Mouse (Mus musculus) testis, postnatal 14 days (tissue): ENCODE measurements at regions not wholly inside any gene's neighbourhood (a gene's known extent, or its start where the extent isn't known, plus 50 kb on each side); places are given as distances from the start of the nearest gene placed in this dataset.

Experiments used
- DNase-seq: peaks from one replicate; pipeline ENCODE4 v3.0.0; 2021; ENCODE audit warnings: low spot score

DNA sequence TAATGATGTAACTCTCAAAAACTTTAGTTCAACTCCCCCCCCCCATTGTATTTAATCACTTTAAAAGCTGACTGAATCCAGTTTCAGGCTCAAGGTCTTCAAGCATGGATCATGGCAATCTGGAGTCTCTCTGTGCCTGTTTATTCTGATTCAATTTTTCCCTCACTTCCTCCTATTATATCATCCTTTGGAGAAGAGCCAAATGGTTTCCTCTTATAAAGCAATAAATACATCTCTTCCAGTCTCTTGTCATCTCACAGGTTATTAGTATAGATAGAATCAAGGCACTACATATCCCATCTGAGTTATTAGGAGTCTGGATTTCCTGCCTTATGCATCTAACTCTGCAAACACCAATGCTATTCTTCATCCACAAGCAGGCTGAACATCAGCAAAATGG is 530.2 kb upstream of the Pdcd1 start:
- no peak for DNase-seq

DNA sequence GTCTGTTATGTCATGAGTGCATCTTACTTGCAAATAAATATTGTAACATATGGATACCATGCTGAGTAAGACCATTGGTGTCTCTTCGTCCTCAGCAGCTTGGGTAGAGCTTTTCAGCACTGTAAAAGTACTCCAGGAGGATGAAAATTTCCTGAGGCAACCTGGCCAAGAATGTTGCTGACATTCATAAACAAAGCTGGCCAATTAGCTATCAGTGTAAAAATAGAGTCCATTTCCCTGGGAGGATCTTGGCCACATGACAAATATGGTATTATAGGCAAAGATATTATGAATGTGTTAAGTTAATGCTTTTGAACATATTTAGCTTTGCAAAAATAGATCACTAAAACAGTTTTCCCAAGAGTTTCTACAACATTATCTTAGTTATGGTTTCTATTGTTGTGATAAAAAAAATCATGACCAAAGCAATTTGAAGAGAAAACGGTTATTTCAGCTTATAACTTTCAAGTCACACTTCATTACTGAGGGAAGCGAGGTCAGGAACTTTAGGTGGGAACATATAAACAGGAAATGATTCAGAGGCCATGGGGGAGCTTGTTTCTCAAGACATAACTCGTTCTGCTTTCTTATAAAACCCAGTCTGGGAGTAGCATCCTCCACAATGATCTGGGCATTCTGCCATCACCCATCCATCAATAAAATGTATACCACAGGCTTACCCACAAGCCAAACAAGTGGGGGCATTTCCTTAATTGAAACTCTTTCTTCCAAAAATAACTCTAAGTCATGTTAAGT is 529.5 kb upstream of the Pdcd1 start:
- no peak for DNase-seq

DNA sequence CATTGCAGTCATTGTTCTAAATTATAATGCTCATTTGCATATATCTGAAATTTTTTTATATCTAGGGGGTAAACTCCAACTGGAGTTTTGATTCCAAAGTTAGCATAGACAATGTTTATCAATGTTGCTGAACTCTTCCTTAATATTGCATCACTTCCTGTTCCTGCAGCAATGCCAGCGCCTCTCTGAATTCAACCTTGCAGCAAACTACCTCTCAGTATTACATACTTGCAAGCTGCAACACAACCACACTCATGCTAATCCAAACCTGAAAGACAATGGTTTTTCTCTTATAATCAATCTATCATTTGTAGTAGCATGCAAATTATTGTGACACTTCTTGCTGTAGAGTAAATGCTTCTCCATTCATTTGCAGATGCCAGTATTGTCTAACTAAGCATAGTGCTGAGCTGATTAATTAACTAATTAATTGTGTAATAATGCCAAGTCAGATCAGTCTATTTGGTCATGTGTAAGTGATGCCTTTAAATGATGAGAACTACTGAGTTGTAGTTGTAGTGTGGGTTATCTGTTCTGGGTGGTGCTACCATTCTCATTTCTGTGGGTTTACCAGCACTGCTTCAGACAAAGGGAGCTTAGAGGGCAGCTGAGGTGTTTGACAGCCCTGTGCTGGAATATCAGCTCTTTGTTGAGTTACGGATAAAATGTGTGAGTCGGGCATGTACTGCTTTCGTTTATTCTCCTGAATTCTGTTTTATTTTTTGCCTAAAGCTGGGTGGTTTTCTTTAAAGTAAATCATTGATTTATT is 480.6 kb upstream of the Pdcd1 start:
- no peak for DNase-seq

DNA sequence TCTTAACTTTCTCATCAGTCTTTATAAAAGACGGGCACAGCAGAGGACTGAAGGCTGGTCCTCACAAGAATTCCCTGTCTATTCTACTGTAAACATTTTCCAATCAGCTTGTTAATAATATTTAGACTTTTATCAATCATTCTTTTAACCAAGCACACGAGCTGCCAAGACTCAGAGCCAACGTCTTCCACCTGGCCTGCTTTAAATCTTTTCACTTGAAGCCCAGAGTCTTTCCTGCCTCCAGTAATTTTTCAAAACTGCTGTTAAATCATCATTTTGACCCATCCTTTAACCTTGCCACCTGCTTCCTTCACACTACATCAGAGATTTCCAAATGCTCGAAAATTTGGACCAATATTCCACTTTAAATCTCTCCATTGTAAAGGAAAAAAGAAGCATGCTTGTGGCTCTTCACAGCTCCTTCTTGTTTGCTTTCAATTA is 451.7 kb upstream of the Pdcd1 start:
- DNase-seq = no peak

DNA sequence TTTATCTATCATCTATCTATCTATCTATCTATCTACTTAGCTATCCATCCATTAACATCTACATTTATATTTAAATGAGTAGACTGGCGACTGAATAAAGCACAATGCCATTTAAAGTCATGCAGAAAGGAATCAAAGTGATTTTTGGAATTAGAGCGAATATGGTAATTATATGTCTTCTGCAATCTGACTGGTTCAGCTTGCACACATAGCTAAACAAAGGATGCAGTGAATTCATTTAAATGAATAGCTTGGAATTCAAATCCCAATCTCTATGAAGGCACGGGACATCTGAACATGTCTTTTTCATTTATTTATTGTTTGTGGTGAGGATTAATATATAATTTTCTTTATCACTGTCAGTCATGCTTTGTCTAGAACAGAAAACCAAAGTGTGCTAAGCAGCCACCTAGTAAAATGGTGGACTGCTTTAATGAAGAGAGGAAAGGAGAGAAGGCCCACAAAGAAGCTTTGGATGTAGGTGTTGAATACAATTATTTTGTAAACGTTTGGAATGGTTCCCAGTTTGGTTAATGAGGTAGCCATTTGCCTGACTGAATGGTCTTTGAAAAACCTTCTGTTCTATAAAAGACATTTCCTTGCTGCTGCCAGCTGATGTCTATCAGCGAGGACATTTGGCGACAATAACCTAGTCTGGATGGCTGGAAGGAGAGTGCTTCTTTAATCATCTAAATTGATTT is 451.2 kb upstream of the Pdcd1 start:
- DNase-seq = no peak

DNA sequence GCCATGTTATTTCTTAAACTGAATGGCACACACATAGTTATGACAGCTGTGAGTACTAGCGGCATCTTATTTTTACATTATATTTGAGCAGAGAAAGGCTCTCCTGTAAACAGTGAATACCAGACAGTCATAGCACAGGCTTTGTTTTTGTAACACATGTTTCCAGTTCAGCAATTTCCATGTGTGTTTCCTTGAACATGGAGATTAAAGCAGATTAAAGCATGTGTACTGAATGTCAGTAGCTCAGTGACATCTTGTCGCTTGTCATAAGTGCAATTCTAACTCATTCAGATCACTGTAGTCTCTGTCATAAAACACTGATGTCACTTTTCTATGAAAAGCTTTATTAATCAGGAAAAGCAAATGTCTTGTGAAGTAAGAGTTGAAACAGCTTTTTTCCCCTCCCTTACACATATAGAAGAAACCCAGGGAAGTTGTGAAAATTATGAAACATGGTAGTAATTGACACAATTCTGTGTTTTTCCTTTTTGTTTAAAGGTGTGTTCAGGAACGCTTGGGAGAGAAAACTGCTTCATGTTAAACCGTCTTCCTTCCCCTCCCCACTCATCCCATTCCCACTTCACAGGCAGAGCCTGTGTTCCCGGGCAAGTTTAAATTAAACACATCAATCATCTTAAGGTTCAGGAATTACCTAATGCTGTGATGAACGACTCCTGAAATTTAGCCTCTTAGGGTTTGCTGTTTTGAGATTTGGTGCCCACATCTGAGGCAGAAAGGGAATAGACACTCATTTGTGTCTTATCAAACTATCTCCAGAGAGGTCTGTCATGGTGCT is 449.9 kb upstream of the Pdcd1 start:
- DNase-seq = no peak

DNA sequence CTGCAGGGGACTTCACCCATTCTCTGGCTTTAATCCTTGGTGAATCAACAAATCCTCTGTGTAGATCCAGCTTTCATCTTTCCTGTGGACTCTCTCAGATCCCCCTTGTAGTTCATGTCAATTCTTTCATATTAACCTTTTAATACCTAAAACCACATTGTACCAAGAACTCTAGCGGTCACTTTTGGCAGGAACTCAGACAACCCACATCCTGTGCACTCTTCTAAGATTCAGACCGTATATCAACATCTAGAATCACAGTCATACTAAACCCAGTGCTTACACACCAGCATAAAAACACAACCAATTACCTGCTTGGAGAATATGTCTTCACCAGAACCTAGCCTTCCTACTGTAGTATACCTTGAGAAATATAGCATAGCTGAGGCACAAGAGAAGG is 444.6 kb upstream of the Pdcd1 start:
- no peak for DNase-seq

DNA sequence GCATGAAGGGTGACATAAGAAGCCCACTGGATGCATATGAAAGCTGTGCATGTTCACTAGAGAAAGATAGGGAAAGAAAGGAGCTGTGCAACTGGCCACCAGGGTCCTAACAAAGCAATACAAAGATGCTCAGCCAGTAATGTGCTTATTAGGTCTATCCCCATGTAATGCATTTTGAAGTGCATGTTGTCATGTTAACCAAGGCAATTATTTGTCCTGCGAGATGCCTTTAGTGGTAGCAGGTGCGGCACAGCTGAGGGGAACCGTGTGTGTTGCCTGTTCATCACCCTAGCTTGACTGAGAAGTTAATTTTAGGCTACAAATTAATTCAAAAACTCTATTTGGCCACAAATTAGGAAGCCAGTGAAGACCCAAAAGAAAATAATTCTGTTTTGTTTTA is 444.0 kb upstream of the Pdcd1 start:
- no peak for DNase-seq

DNA sequence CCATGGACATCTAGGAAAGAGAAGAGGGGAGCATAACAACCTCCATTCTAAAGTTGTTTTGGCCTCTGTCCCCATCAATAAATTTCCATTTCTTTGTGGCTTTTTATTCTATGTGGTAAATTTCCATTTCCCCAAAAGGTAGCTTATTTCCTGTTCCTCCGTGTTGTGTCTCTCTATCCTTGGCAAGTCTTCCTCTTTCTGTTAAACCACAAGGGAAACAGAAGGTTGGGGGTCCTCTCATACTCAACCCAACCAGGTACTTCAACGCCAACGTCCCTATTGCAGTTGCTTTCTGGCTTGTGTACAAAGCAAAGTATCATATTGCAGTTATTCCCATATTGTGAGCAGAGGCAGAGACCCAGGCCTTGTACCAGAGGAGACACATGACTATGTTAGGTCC is 434.7 kb upstream of the Pdcd1 start:
- no peak for DNase-seq

DNA sequence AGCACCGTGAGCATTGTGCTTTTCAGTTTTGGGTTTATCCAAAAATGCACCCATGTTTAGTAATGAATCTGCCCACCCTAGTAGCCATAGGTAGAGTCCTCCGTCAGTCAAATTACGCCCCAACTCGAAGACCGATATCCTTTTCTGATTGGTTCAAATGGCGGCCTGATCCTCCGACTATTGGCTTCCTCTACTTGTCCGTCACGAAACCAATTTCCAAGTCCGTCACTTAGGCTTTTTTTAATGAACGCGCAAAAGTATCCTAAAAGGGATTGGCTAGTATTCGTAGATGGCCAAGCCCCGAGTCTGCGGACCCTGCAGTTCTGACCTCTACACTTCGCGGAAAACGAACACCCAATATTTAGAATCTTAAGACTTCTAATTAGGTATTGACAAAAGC is 417.5 kb upstream of the Pdcd1 start:
- peak; percentile 61 for DNase-seq

DNA sequence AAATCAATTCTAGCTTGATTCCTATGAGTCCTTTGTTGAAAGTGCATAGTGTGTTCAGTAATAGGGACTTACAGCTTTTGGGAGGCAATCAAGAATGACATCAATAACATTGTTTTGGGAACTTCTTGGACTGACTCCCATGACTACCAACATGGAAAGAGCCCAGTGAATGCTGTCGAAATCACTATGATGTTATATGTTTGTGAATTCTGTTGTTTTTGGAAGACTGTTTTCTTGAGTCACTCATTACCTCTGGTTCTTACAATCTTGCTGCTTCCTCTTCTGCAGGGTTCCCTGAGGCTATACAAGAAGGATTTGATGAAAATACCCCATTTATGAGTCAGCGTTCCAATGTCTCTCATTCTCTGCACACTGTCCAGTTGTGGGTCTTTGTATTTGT is 371.4 kb upstream of the Pdcd1 start:
- no peak for DNase-seq

DNA sequence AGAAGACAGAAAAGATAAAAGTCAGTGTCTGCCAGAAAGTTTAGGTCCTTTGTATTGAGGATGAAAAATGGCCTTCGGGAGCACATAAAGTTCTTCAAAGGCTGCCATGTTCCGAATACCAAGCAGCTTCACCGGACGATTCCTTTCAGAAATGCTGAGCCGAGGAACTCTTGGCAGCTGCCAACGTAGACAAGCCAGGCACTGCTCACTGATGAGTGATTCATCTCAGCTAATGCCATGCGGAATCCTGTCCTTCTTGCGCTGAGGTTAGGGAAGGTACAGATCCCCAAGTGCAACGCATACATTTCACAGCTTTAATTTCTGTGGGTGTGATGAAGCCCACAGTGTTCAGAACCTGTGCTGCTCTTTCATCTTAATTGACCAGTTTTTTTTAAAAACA is 360.7 kb upstream of the Pdcd1 start:
- DNase-seq = no peak

DNA sequence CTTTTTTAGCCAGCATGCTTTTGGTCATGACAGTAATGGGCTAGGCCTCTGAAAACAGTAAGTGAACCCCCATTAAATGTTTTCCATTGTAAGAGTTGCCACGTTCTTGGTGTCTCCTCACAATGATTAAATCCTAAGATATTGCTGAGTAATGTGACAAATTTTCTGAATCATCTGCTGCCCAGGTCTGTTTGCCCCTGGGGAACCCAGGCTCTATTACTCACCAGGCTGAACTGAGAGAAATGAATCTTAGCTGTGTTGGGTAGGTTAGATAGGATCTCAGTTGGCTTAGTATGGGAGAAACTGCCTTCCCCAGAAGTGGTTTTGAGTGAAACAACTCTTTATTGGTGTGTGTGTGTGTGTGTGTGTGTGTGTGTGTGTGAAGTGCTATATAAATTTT is 314.3 kb upstream of the Pdcd1 start:
- no peak for DNase-seq

DNA sequence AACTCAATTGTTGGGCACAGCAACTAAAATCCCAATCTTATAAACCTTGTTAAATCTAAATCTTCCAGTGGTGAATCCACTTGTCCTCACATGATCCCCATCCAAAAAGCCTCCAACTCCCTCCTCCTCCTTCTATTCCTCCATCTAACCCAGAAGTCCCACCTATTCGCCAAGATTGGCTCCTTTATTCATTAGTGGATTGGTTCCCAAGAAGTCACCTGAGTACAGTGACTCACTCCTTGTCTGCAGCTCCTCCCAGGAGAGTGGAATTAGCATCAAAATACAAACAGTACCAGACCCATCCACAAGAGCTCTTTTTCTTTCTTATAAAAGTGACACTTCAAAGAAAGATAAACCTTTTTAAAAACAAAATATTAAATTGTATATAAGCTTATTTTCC is 304.6 kb upstream of the Pdcd1 start:
- no peak for DNase-seq

DNA sequence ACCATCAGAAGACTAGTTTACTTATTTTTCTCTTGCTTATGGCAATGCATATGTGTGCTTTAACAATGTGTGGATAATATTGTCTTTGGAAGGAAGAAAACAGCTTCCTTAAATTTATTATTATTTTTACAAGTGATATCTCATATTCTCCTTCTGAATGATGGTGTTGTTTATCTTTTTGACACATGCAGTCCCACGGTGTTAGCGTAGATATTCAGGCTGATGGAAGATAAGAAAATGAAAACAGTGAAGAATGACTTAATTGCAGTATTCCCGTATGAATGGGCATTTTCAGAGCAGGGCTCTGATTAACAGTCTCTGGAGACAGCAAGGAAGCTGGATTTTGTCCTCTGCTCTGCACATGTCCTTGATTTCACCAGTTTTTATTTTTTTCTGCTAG is 303.5 kb upstream of the Pdcd1 start:
- DNase-seq = no peak

DNA sequence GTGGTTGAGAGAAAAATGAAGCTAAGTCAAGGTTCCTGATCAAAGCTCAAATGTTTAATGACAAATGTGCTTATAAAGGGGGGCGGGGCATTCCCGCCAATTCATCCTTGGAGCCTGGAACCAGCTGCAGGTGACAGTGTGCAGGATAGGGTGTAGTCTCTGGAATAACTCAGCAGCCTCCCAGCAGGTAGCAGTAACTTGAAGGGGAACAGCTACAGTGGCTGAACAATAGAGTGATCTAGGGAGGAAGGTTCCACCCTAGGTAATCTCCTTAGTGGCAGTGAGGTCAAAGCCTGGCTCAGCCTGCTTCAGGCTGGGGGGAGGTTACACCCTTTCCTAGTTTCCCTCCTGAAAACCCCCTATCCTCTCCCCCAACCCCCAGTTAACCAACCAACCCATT is 290.2 kb upstream of the Pdcd1 start:
- no peak for DNase-seq

DNA sequence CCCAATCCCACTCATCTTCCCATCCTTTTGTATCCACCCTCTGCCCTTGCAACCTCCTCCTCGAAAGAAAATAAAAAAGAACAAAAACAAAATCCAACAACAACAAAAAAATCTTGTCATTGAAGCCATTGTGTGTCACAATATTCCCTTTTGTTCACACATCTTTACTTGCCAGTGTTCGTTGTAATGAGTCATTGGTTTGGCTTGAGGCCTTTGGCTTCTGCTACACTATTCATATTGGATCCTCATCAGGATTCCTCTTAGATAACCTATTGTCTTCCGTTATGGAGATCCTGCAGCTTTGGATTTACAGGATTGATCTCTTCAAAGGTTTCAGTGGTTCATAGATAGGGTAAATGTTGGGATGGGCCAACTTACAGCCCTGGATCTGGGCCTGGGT is 288.9 kb upstream of the Pdcd1 start:
- DNase-seq = no peak

DNA sequence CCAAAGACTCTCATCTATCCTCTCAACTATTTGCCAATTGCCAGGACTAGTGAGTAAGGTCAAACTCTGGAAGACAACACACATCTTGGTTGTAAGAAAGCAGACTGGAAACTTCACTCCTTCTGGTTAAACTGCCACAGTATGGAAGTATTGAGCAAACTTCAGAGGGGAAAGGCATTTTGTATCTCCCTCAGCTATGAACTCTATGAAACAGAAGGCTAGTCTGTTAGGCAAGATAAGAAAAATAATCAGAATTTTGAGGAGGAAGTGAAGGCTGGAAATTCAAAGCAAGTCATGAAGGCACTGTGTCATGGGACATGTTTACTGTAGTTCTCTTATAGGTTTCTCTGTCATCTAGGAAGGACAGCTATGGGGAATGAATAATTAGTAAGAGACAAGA is 265.7 kb upstream of the Pdcd1 start:
- no peak for DNase-seq

DNA sequence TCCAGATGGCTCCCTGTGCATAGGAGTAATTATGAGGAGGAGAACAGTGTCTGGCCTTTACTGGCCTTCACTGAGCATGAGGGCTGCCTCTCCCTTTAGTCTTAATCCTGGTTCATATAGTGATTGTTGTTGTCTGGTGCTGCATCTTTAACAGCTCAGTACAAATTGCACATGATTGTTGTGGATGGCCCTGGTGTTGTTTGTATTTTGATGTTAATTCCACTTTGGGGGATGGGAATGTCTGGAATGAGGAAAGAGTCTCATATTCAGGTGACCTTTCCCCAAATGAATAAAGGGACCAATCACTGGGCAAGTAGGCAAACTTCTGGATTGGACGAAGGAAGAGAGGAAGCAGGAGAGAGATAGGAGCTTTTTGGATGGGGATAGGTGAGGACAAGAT is 246.0 kb upstream of the Pdcd1 start:
- DNase-seq = no peak

DNA sequence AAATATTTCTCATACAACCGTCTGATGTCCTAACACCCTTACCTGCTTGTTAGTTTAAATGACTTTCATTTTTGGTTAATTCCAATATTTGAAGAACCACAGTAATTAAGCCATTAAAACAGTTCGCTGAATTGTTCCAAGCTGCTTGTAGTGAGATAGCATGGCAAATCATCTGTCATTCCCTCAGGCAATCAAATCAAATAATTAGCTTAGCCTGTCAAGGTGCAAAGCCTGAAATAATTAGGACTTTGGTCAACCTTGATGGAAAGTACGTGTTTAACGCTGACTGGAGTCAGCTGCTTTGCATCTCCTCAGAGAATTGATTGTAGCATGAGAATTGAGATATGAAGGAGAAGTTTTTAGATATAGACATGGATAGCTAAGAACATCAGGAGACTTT is 220.2 kb upstream of the Pdcd1 start:
- no peak for DNase-seq

DNA sequence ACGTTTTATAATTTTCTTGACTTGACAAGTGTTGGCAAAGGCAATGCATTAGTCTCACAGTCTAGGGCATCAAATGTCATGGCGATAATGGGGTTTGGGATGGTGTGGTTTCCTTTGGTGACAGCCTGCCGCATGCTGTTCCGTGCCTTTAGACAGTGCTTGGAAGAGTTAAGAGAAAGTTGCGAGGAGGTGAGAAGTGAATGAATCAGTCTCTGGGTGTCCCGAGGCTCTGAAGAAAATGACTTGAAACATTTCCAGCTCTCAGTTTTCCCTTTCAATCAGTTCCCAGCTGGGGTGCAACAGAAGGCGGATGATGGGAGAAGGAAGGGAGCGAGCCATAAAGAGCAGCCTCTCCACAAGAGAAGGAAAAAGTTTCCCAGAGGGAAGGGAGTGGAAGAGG is 211.0 kb upstream of the Pdcd1 start:
- no peak for DNase-seq

DNA sequence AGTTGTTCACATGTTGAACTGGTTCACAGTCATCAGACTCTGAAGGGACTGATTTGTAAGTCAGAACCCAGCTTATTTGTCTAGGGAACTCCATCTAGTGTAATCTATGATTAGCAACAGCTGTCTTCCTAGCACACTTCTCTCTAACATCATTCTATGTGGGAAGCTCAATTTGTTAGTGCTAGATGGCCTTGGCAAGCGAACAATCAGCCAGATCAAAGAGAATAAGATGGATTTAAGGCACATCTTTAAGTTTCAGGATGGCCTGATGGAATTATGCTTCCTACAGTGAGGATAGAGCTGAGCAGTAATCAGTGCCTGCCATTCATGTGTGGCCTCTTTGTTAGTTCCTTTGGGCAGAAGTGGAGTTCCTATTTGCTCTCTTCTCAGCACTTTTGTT is 183.1 kb upstream of the Pdcd1 start:
- no peak for DNase-seq
